Mouse (Mus musculus): ENCODE results near the gene Gm49450. TPM values are rescaled to one million over a fixed set of nuclear protein-coding genes. Genes with fewer than 3 reads are reported as not detected.
"Not testable (repeated sequence)": the region's sequence is repeated elsewhere in the genome, so short reads cannot be mapped to it uniquely, and the experiment has no call there.

The Gm49450 gene
- polyA plus RNA-seq, 1 experiment = 0.35 TPM

GRCm38 (mm10) chr15:98948857-98949606 is 4.3 kb downstream of the Gm49450 start:
- Histone ChIP-seq H3K27ac (ENCODE audit: insufficient read depth, low read length) (no peak overlapping the region), H3K4me3 (ENCODE audit: insufficient read depth, low read length) (no peak overlapping the region), H3K4me1 (ENCODE audit: control insufficient read depth, insufficient read depth, low read length) (peaks cover 1% of the 10 kb centered on the region; the same call in 1 of the 2 replicates)
- TF ChIP-seq CTCF (IDR thresholded peaks at IDR 0.05; ENCODE audit: extremely low read depth, insufficient read depth, low read length) (no peak), POLR2A (IDR thresholded peaks at IDR 0.05; ENCODE audit: extremely low read depth, insufficient read depth, low read length) (peak; percentile 39; the same call in 1 of the 2 replicates)

GRCm38 (mm10) chr15:98948382-98948781 is 5.0 kb downstream of the Gm49450 start:
- Histone ChIP-seq H3K27ac (ENCODE audit: insufficient read depth, low read length) (no peak overlapping the region), H3K4me1 (ENCODE audit: control insufficient read depth, insufficient read depth, low read length) (no peaks in the 10 kb centered on the region), H3K4me3 (ENCODE audit: insufficient read depth, low read length) (no peak overlapping the region)
- TF ChIP-seq POLR2A (IDR thresholded peaks at IDR 0.05; ENCODE audit: extremely low read depth, insufficient read depth, low read length) (no peak), CTCF (IDR thresholded peaks at IDR 0.05; ENCODE audit: extremely low read depth, insufficient read depth, low read length) (no peak)

- Histone ChIP-seq H3K4me3 (ENCODE audit: insufficient read depth, low read length) (no peak overlapping the region), H3K4me1 (ENCODE audit: control insufficient read depth, insufficient read depth, low read length) (no peaks in the 10 kb centered on the region), H3K27ac (ENCODE audit: insufficient read depth, low read length) (no peak overlapping the region)
- no peak for TF ChIP-seq POLR2A (IDR thresholded peaks at IDR 0.05; ENCODE audit: extremely low read depth, insufficient read depth, low read length)
- no peak for TF ChIP-seq CTCF (IDR thresholded peaks at IDR 0.05; ENCODE audit: extremely low read depth, insufficient read depth, low read length)
Observed at GRCm38 (mm10) chr15:98947884-98948283, 5.5 kb downstream of the Gm49450 start.

GRCm38 (mm10) chr15:98943133-98943532 is 10.2 kb downstream of the Gm49450 start:
- Histone ChIP-seq H3K27ac (ENCODE audit: insufficient read depth, low read length) (no peak overlapping the region), H3K4me3 (ENCODE audit: insufficient read depth, low read length) (no peak overlapping the region), H3K4me1 (ENCODE audit: control insufficient read depth, insufficient read depth, low read length) (no peaks in the 10 kb centered on the region; the same call in 1 of the 2 replicates)
- TF ChIP-seq CTCF (IDR thresholded peaks at IDR 0.05; ENCODE audit: extremely low read depth, insufficient read depth, low read length) (no peak), POLR2A (IDR thresholded peaks at IDR 0.05; ENCODE audit: extremely low read depth, insufficient read depth, low read length) (no peak)

- no peak for TF ChIP-seq CTCF (IDR thresholded peaks at IDR 0.05; ENCODE audit: extremely low read depth, insufficient read depth, low read length)
- TF ChIP-seq POLR2A (IDR thresholded peaks at IDR 0.05; ENCODE audit: extremely low read depth, insufficient read depth, low read length) = no peak
- H3K27ac ChIP-seq (ENCODE audit: insufficient read depth, low read length) = no peak overlapping the region
- H3K4me3 ChIP-seq (ENCODE audit: insufficient read depth, low read length) = no peak overlapping the region
- H3K4me1 ChIP-seq (ENCODE audit: control insufficient read depth, insufficient read depth, low read length) = no peaks in the 10 kb centered on the region; the same call in 1 of the 2 replicates
Observed at GRCm38 (mm10) chr15:98942081-98942480, 11.3 kb downstream of the Gm49450 start.

GRCm38 (mm10) chr15:98941539-98941938 is 11.8 kb downstream of the Gm49450 start:
- H3K4me3 ChIP-seq (ENCODE audit: insufficient read depth, low read length) = no peak overlapping the region
- H3K27ac ChIP-seq (ENCODE audit: insufficient read depth, low read length) = no peak overlapping the region
- no peaks in the 10 kb centered on the region; the same call in 1 of the 2 replicates for H3K4me1 ChIP-seq (ENCODE audit: control insufficient read depth, insufficient read depth, low read length)
- TF ChIP-seq POLR2A (IDR thresholded peaks at IDR 0.05; ENCODE audit: extremely low read depth, insufficient read depth, low read length) = no peak
- TF ChIP-seq CTCF (IDR thresholded peaks at IDR 0.05; ENCODE audit: extremely low read depth, insufficient read depth, low read length) = no peak

GRCm38 (mm10) chr15:98940816-98941215 is 12.5 kb downstream of the Gm49450 start:
- TF ChIP-seq CTCF (IDR thresholded peaks at IDR 0.05; ENCODE audit: extremely low read depth, insufficient read depth, low read length) (no peak), POLR2A (IDR thresholded peaks at IDR 0.05; ENCODE audit: extremely low read depth, insufficient read depth, low read length) (no peak)
- Histone ChIP-seq H3K4me1 (ENCODE audit: control insufficient read depth, insufficient read depth, low read length) (no peaks in the 10 kb centered on the region; the same call in 1 of the 2 replicates), H3K27ac (ENCODE audit: insufficient read depth, low read length) (no peak overlapping the region), H3K4me3 (ENCODE audit: insufficient read depth, low read length) (no peak overlapping the region)

- TF ChIP-seq POLR2A (IDR thresholded peaks at IDR 0.05; ENCODE audit: extremely low read depth, insufficient read depth, low read length) (peak; percentile 69), CTCF (IDR thresholded peaks at IDR 0.05; ENCODE audit: extremely low read depth, insufficient read depth, low read length) (no peak)
- peaks cover 2% of the 10 kb centered on the region; the same call in 1 of the 2 replicates for H3K4me1 ChIP-seq (ENCODE audit: control insufficient read depth, insufficient read depth, low read length)
- H3K4me3 ChIP-seq (ENCODE audit: insufficient read depth, low read length) = peak within 1 kb of the TSS; percentile 73
- H3K27ac ChIP-seq (ENCODE audit: insufficient read depth, low read length) = peak within 1 kb of the TSS; percentile 89
Observed at GRCm38 (mm10) chr15:98934217-98934839, 19.0 kb downstream of the Gm49450 start, which contains the start of gene Tuba1b. TSS of gene Tuba1b (minus strand) at chr15:98934565.

GRCm38 (mm10) chr15:98933833-98934216 is 19.5 kb downstream of the Gm49450 start:
- Histone ChIP-seq H3K4me3 (ENCODE audit: insufficient read depth, low read length) (peak overlapping the region; percentile 73), H3K27ac (ENCODE audit: insufficient read depth, low read length) (peak overlapping the region; percentile 89), H3K4me1 (ENCODE audit: control insufficient read depth, insufficient read depth, low read length) (peaks cover 2% of the 10 kb centered on the region; the same call in 1 of the 2 replicates)
- TF ChIP-seq POLR2A (IDR thresholded peaks at IDR 0.05; ENCODE audit: extremely low read depth, insufficient read depth, low read length) (no peak; the same call in 1 of the 2 replicates), CTCF (IDR thresholded peaks at IDR 0.05; ENCODE audit: extremely low read depth, insufficient read depth, low read length) (no peak)

GRCm38 (mm10) chr15:98933004-98933671 is 20.2 kb downstream of the Gm49450 start:
- H3K4me1 ChIP-seq (ENCODE audit: control insufficient read depth, insufficient read depth, low read length) = not testable (repeated sequence)
- H3K27ac ChIP-seq (ENCODE audit: insufficient read depth, low read length) = peak overlapping the region; percentile 35; the same call in 1 of the 2 replicates

More at GRCm38 (mm10) chr15:98933004-98933671, 20.2 kb downstream of the Gm49450 start:
- peak overlapping the region; percentile 73 for H3K4me3 ChIP-seq (ENCODE audit: insufficient read depth, low read length)
